Mouse (Mus musculus) ES-E14 (cell line): ENCODE measurements around the gene Slc1a3. TPM values are rescaled to one million over a fixed set of nuclear protein-coding genes. Genes with fewer than 3 reads are reported as not detected.

ENCODE experiments used
- DNase-seq: peaks from one replicate; pipeline ENCODE4 v3.0.0-alpha.2; 2013; ENCODE audit warnings: low read depth, low spot score
- H3K27ac ChIP-seq: 2 replicates; pipeline ENCODE4 v1.5.1; 2012; ENCODE audit warnings: low read depth, mild to moderate bottlenecking, low read length, moderate library complexity, mixed read lengths; ENCODE audit not compliant: poor library complexity, insufficient read depth, severe bottlenecking
- H3K36me3 ChIP-seq: 2 replicates; pipeline ENCODE4 v1.6.1; 2012; ENCODE audit warnings: mild to moderate bottlenecking, low read length, moderate library complexity, mixed read lengths; ENCODE audit not compliant: control insufficient read depth, poor library complexity, insufficient read depth, severe bottlenecking
- H3K4me1 ChIP-seq, 2 experiments: fragments of 150-350 bp in 1 of 2; sonication (generic) in 1 of 2; 2 replicates each; pipeline ENCODE4 v1.6.1; 2012; ENCODE audit warnings: low read length in 2 of 2, mild to moderate bottlenecking in 1 of 2, mixed read lengths in 1 of 2; ENCODE audit not compliant: control insufficient read depth in 2 of 2, insufficient read depth in 2 of 2, poor library complexity in 1 of 2
- H3K4me3 ChIP-seq, 2 experiments: fragments of 150-350 bp in 1 of 2; sonication (generic) in 1 of 2; 2 replicates each; pipeline ENCODE4 v1.5.1; 2012; ENCODE audit warnings: low read length in 2 of 2, low read depth in 1 of 2, mild to moderate bottlenecking in 1 of 2, mixed read lengths in 1 of 2; ENCODE audit not compliant: insufficient read depth in 1 of 2, poor library complexity in 1 of 2, severe bottlenecking in 1 of 2
- H3K9ac ChIP-seq: 2 replicates; pipeline ENCODE4 v1.6.1; 2012; ENCODE audit warnings: low read depth, mild to moderate bottlenecking, low read length, mixed read lengths; ENCODE audit not compliant: poor library complexity, insufficient read depth, severe bottlenecking
- H3K9me3 ChIP-seq: fragments of 150-350 bp; sonication (generic); 2 replicates; pipeline ENCODE4 v1.6.1; 2012; ENCODE audit warnings: low read depth, mild to moderate bottlenecking, low read length; ENCODE audit not compliant: control insufficient read depth, insufficient read depth
- CHD2 ChIP-seq: IDR thresholded peaks from 2 replicates; pipeline ENCODE4 v1.6.1; 2014; ENCODE audit warnings: mild to moderate bottlenecking, low read depth, low read length, inconsistent platforms
- HCFC1 ChIP-seq: IDR thresholded peaks from 2 replicates; pipeline ENCODE4 v1.6.1; 2012; ENCODE audit warnings: low read length, inconsistent platforms, borderline replicate concordance; ENCODE audit not compliant: insufficient read depth
- MAFK ChIP-seq: IDR thresholded peaks from 2 replicates; pipeline ENCODE4 v1.6.1; 2014; ENCODE audit warnings: mild to moderate bottlenecking, low read depth, low read length, inconsistent platforms; ENCODE audit not compliant: insufficient read depth
- ZC3H11A ChIP-seq: IDR thresholded peaks from 2 replicates; pipeline ENCODE4 v1.6.1; 2012; ENCODE audit warnings: low read depth, mild to moderate bottlenecking, inconsistent platforms, low read length, borderline replicate concordance
- ZNF384 ChIP-seq: IDR thresholded peaks from 2 replicates; pipeline ENCODE4 v1.6.1; 2012; ENCODE audit warnings: low read depth, low read length, inconsistent platforms
- in situ Hi-C, 2 experiments: fragments of 600-800 bp; cut with MboI; formaldehyde crosslinking; loops; one replicate each; pipeline ENCODE4 v1.15.1; 2025; ENCODE audit warnings: low sequenced_read_pairs in 2 of 2, inconsistent platforms in 1 of 2; ENCODE audit not compliant: unreplicated experiment in 2 of 2
- total RNA-seq: library from RNA; depleted of rRNA; stranded (reverse); fragments of 300-350 nt; gene quantifications from 2 replicates; pipeline ENCODE4 v1.2.3, GENCODE M21; 2012

The Slc1a3 gene
- total RNA-seq, 1 experiment = 17.8 TPM

DNA sequence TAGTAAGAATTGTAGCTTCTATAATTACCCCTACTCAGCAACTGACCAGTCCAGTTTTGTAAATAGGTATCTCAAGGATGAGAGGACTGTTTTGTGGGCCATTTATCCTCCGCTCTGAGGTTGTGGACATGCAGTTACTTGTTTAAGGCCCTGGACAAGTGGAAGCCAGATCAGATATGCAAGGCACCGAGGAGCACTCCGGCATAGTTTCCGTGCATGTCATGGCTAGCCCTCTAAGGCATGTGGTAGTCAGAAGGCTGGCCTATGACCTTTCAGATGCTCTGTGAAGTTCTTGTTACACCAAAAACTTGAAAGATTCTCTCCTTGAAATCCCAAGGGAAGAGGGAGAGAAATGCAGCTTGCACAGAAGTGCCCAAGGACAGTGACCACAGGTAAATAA, 23.7 kb downstream of the Slc1a3 start:
- DNase-seq = no peak
- Histone ChIP-seq H3K4me1 (0 out of 4 replicates have a peak, but pooled peaks cover 0 to 1% of the 10 kb centered on the region in 2 experiments), H3K9ac (no peak overlapping the region), H3K36me3 (peaks cover 5% of the 10 kb centered on the region), H3K27ac (no peak overlapping the region), H3K9me3 (no peaks in the 10 kb centered on the region), H3K4me3 (no peak overlapping the region)
- in situ Hi-C loops = no loop called here
- TF ChIP-seq CHD2 (no peak), ZNF384 (no peak), HCFC1 (no peak), ZC3H11A (no peak), MAFK (no peak)

DNA sequence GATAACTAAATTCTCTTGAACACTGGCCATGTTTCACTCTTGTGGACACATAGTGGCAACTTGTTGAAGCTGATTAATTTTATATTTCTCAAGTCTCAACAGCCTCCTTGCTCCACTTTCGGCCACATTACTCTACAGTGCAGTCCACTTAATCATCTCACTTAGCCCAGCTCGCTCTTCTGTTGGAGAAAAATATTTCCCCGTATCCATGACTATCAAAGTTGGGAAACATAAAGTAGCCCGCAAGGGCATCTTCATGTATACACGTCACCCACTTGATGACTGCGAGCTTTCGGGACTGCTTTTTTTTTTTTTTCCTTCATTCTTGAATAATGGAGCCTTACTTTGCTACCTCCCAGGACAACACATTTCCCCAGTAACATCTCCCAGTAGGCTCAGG, 25.1 kb downstream of the Slc1a3 start:
- in situ Hi-C loops = no loop called here
- H3K4me1 ChIP-seq = 0 out of 4 replicates have a peak, but pooled peaks cover 0 to under 1% of the 10 kb centered on the region in 2 experiments
- H3K36me3 ChIP-seq = peaks cover 5% of the 10 kb centered on the region
- no peak overlapping the region for H3K4me3 ChIP-seq
- H3K9ac ChIP-seq = no peak overlapping the region
- H3K27ac ChIP-seq = no peak overlapping the region
- no peaks in the 10 kb centered on the region for H3K9me3 ChIP-seq
- TF ChIP-seq HCFC1 (no peak), ZC3H11A (no peak), MAFK (no peak), ZNF384 (no peak), CHD2 (no peak)
- DNase-seq = no peak

DNA sequence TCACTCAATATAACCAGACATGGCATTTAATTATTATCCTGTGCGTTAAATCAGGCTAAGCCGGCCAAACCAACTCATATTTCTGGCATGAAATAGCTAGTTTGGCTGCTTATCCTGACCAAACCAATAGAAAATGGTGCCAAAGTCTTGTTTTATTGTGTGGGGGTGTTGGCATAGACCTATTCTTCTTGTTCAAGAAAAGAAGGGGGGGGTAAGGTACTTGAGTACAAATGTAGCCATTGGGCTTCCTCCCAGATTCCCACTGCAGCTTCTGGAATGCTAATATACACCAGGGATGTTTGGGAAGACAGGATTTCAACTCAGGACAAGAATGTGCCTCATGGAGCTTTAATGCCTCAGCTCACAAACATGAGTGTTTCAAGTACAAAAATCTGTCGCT, 26.3 kb downstream of the Slc1a3 start:
- TF ChIP-seq CHD2 (no peak), MAFK (no peak), HCFC1 (no peak), ZC3H11A (no peak), ZNF384 (no peak)
- DNase-seq = no peak
- H3K4me1 ChIP-seq = no peaks in the 10 kb centered on the region
- H3K27ac ChIP-seq = no peak overlapping the region
- in situ Hi-C loops = no loop called here
- no peak overlapping the region for H3K9ac ChIP-seq
- no peaks in the 10 kb centered on the region for H3K9me3 ChIP-seq
- peaks cover 5% of the 10 kb centered on the region for H3K36me3 ChIP-seq
- no peak overlapping the region for H3K4me3 ChIP-seq

DNA sequence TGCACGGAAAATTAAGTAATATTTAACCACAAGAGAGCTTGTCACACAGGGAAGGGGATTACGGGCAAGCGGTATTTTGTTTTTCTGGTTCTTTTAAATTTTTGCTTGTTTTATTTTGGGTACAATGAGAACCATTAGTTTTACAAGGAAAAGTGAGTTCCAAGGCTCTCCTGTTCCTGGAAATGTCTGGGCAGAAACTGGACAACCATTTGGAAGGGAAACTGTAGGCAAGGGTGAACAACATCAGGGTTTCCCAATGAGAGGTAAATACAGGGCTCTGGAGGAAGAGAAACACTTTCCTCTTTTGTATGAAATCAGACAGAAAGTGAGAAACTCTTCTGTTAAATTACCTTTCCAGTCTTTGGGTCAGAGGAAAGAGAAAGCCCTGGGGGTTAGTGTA, 27.7 kb downstream of the Slc1a3 start:
- no peak overlapping the region for H3K4me3 ChIP-seq
- in situ Hi-C loops = no loop called here
- no peak for DNase-seq
- H3K27ac ChIP-seq = no peak overlapping the region
- peaks cover 5% of the 10 kb centered on the region for H3K36me3 ChIP-seq
- TF ChIP-seq MAFK (no peak), ZNF384 (no peak), HCFC1 (no peak)
- H3K9me3 ChIP-seq = no peaks in the 10 kb centered on the region
- no peak overlapping the region for H3K9ac ChIP-seq
- H3K4me1 ChIP-seq = no peaks in the 10 kb centered on the region

DNA sequence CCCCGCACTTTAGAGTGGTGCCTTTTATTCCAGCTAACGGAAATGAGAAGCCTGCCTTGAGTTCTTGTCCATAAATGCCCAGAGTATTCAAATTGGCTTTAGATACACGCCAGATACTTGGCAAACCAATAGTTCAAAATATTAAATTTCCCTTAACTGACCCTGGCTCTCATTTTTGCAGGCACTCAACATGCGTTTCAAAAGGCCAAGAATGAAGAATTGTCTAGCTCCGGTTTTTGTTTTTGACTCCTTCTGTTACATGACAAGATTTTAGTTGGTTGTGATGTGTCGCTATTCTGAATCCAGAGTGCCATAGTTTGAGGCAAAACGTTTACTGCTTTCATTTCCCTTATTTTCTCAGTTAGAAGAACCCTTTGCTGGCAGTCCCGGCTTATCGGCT, 28.1 kb downstream of the Slc1a3 start:
- Histone ChIP-seq H3K4me1 (no peaks in the 10 kb centered on the region), H3K36me3 (peaks cover 2% of the 10 kb centered on the region), H3K9ac (no peak overlapping the region), H3K27ac (no peak overlapping the region), H3K4me3 (no peak overlapping the region), H3K9me3 (no peaks in the 10 kb centered on the region)
- in situ Hi-C loops = no loop called here
- no peak for DNase-seq
- TF ChIP-seq ZNF384 = no peak
- no peak for TF ChIP-seq MAFK
- TF ChIP-seq ZC3H11A = no peak
- no peak for TF ChIP-seq CHD2
